Mouse (Mus musculus) cerebellum, postnatal 10 days (tissue): Measurements from ENCODE around the gene Anapc5.

Source experiments
- DNase-seq, 2 experiments: peaks; one replicate each; pipeline ENCODE4 v3.0.0; 2021; ENCODE audit warnings: mixed read lengths in 2 of 2

Anapc5 gene

GRCm38 (mm10) chr5:122799379-122800344, 21.5 kb downstream of the Anapc5 start:
- DNase-seq, result peak; percentile 73 to 81

- peak; percentile 92 to 94 for DNase-seq
These were observed 22.4 kb downstream of the Anapc5 start for GRCm38 (mm10) chr5:122798557-122799378.

GRCm38 (mm10) chr5:122797866-122798265, 23.3 kb downstream of the Anapc5 start:
- no peak for DNase-seq

- DNase-seq, result no peak
These were observed 32.4 kb downstream of the Anapc5 start for GRCm38 (mm10) chr5:122788696-122789095.

DNA sequence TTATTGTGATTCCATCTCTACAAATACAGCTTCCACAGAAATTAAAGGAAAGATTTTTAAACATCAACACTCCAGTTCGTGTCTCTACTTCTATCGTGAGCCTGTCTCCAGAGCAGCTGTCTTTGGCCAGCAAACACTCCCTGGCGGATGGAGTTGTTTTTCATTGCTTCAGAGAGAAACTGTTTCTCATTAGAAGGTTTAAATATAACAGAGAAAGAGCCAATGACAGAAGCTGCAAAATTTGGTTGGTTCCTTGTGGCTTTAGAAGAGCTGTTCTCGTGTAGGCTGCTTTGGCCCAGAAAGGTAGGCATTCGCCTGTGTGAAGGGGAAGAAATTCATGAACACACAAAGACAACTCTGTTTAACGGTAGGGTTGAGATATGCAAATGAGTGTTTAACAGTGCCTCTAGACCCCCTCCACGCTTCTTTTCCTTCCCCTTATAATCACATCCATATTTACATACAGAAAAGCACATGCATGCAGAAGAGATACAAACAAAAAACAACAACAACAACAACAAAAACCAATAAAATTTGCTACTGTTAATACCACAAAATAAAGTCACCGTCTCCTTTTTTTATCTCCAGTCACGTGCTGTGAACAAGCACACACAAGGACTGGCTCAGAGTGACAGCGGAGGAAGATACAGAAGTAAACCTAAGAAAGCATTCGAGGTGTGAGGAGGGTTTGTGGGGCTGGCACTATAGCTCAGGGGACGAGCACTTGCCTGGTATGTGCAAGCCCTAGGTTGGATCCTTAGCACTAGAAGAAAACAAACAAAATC, 34.9 kb downstream of the Anapc5 start:
- no peak for DNase-seq

DNA sequence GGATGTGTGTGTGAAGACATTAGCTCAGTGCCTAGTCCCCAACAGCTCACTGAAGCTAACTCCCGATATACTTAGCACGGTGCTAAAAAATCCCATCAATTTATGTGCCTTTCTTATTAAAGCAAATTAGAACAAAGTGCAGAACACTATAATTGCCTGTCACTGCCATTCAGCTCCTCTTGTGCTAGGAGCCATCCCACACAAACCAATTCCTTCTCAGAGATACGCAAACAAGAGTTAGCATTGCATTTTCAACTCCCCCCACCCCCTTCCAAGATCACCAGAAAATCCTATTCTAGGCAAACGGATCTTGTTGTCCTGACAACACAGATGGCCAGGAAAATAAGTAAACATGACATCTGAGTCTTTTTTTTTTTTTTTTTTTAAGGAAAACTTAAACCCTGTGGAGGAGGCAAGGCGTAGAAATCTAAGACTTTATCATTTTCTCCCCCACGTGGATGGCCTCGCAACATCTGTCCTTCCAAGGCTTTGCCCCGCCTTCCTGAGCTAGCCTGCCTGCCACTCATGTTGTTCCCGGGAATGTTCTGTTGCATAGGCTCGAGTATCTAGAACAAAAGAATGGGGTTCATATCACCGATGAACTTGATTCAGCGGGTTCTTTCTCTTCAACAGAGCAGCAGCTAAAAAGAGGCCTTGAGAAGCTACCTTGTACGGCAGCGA, 37.3 kb downstream of the Anapc5 start:
- no peak for DNase-seq

DNA sequence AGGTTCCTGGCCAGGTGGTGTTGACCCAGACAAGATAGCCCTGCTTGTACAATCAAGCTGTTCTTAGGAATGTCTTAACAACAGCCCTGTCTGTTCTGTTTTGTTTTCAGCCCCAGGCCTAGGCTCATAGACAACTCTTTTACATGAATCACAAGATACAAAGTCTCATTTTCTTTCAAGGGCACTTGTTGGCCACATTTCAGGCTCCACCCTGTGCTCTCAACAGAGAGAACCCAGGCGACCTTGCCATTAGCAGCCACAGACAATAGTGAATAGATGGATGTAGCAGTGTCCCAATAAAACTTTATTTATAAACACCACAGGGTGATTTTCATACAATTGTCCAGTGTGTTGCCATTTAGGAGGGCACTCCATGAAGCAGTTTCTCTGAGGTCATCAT, 39.1 kb downstream of the Anapc5 start:
- DNase-seq, result no peak

- DNase-seq, result no peak
These were observed 40.2 kb downstream of the Anapc5 start for GRCm38 (mm10) chr5:122780791-122781432.

DNA sequence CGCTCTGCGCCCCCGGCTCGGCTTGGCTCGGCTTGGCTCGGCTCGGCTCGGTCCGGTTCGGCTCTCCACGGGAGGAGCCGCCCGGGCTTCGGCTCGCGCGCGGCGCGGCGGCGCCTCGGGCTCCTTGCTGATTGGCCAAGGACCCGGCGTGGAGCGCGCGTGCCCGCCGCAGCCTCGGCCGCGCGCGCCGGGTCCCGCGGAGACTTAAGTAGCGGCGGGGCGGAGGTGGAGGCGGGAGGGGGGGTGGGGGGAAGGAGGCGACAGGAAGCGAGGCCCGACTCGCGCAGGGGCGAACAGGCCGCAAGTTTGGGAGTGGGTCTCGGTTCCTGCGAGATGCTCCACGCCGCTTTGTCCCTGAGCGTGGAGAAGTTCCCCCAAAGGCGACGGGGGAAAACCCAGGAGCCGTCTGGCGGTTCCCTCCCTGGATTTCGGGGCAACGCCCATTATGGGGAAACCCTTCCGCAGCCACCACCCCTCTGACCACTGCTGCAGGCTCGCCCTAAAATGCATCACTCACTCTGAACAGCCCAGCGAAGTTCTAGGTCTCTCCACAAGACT, 41.8 kb downstream of the Anapc5 start, which contains the start of gene Camkk2:
Gene Camkk2 (minus strand): TSS at position 133 of the 558 bp plus-strand sequence.
- peak; percentile 87 to 90 for DNase-seq

GRCm38 (mm10) chr5:122778231-122779226, 42.6 kb downstream of the Anapc5 start:
- DNase-seq, result peak in 1 of 2 experiments; percentile 38

DNA sequence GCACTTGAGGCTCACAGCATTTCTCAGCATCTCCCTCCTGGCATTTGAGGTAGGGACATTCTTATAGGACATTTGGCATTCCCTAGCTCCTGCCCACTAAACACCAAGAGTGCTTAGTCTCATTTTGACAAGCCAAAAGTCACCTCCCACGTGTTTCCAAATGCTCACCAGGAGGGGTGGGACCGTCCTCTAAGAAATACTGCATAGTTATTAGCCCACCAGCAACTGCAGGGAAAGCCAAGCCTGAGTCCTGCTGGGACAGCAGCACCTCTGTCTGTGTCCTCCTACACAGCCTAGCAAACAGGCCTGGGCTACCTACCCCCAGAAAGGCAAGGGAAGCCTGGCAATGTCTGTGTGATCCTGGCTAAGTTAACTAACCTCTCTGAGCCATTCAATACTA, 43.8 kb downstream of the Anapc5 start:
- no peak for DNase-seq

GRCm38 (mm10) chr5:122775646-122776286, 45.4 kb downstream of the Anapc5 start:
- no peak for DNase-seq

- no peak for DNase-seq
These were observed 46.2 kb downstream of the Anapc5 start for GRCm38 (mm10) chr5:122774743-122775611.

GRCm38 (mm10) chr5:122773756-122774155, 47.4 kb downstream of the Anapc5 start:
- DNase-seq, result no peak

DNA sequence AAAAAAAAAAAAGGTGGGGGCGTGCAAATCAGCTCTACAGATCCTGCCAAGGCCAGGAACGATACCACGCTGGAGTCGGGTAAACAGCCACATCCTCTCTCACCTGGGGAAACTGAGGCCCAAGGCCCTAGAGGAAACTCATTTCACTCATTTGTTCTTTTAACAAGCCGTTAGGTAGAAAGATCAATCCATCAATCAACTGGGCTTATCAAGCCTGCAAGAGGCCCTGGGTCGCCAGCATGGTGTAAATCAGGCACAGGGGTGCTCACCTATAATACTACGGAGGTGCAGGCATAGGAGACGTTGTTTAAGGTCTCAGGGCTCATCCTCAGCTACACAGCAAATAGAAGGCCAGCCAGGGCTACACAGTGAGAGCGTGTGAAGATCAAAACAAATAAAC, 49.7 kb downstream of the Anapc5 start:
- no peak for DNase-seq

DNA sequence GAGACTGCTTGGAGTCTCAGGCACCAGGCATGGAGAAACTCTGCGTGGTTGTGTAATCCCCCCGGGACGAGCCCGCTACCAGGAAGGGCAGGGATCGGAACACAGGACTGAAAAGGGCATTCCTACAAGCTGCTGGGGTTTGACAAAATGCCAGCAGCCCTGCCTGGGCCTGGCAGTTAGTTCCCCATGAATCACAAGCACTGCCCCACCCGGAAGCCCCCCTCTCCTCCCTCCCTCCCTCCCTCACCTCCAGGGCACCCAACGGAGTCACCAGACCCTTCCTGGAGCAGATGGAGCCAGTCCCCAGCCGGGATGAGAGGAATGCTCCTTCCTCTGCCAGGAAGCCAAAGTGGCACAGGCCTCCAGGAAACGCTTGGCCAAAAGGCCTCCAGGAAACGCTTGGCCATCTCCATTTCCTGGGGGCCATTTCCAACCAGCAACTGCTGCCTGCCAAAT, 50.3 kb downstream of the Anapc5 start:
- DNase-seq, result peak; percentile 89 to 93

- DNase-seq, result peak; percentile 46 to 53
These were observed 50.8 kb downstream of the Anapc5 start for GRCm38 (mm10) chr5:122770304-122770703.

GRCm38 (mm10) chr5:122769101-122769568, 52.0 kb downstream of the Anapc5 start:
- DNase-seq, result no peak
